Mouse (Mus musculus): Measurements from ENCODE around the gene Myrf.

The Myrf gene

DNA sequence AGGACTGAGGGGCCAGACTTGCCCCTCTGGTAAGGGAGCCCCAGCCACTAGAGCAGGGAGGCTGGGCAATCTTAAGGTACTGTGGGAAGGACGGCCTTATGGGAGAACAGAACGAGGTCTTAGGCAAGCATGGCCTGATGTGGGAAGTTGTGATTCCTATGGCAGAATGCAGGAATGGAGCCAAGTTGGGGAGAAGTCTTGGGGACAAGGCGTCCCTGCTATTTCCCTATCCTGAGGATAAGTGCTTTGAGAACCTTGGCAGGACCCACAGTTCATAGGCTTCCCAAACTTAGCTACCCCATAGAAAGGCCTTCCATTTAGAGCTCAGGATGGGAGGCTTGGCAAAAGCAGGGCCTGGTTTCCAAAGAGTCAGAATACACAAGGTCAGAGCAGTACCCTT is 31.7 kb downstream of the Myrf start:
- no peak for DNase-seq (ENCODE audit: extremely low spot score, low spot score)

GRCm38 (mm10) chr19:10205051-10205450 is 35.5 kb downstream of the Myrf start:
- DNase-seq (ENCODE audit: extremely low spot score, low spot score): no peak

DNA sequence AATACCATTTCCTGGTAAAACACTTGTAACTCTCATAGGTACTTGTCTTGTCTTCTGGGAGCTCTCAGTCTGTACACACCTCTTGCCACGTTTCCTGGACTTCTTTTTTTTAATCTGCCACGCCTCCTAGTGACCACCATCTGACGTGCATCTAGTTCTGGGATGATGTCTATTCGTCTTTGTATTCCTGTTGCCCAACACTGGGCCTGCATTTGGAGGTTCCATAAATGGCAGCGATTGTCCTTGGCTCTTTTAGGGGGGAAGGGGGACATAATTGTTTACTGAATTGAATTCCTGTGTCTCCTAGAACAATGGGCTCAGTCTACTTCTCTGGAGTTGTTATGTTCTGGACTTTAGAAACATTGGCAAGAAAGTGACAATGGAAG is 35.9 kb downstream of the Myrf start:
- DNase-seq (ENCODE audit: extremely low spot score, low spot score): no peak

- peak; percentile 97 for DNase-seq (ENCODE audit: extremely low spot score, low spot score)
Observed at GRCm38 (mm10) chr19:10203848-10204615, 36.5 kb downstream of the Myrf start, which contains the start of the genes Tmem258 and Fen1. TSS of gene Tmem258 (plus strand) at chr19:10204014. TSS of gene Fen1 (minus strand) at chr19:10204169.

- no peak for DNase-seq (ENCODE audit: extremely low spot score, low spot score)
Observed at GRCm38 (mm10) chr19:10203146-10203847, 37.3 kb downstream of the Myrf start.

GRCm38 (mm10) chr19:10198723-10199122 is 41.8 kb downstream of the Myrf start:
- DNase-seq (ENCODE audit: extremely low spot score, low spot score): peak; percentile 80

- no peak for DNase-seq (ENCODE audit: extremely low spot score, low spot score)
Observed at GRCm38 (mm10) chr19:10198286-10198685, 42.3 kb downstream of the Myrf start.

- no peak for DNase-seq (ENCODE audit: extremely low spot score, low spot score)
Observed at GRCm38 (mm10) chr19:10197130-10197529, 43.4 kb downstream of the Myrf start.

GRCm38 (mm10) chr19:10195252-10195651 is 45.3 kb downstream of the Myrf start:
- no peak for DNase-seq (ENCODE audit: extremely low spot score, low spot score)

GRCm38 (mm10) chr19:10194337-10194736 is 46.2 kb downstream of the Myrf start:
- DNase-seq (ENCODE audit: extremely low spot score, low spot score): no peak

- DNase-seq (ENCODE audit: extremely low spot score, low spot score): no peak
Observed at GRCm38 (mm10) chr19:10191326-10191725, 49.2 kb downstream of the Myrf start.

DNA sequence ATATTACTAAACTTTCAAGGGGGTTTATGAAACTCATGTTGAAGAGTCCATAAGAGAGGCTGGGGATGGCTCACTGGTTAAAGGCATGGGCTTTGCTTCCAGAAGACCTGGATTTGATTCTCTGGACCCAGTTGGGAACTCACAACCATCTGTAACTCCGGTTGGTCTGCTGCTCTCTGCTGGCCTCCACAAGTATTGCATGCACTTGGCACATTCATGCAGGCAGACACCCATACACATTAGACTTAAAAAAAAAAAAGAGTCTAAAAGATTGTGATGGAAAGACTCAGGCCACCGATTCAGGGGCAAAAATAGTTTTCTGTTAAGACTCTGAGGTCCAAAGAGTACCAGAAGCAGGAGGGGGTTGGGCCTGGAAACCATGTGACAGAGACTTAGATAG is 49.8 kb downstream of the Myrf start:
- peak; percentile 70 for DNase-seq (ENCODE audit: extremely low spot score, low spot score)

DNA sequence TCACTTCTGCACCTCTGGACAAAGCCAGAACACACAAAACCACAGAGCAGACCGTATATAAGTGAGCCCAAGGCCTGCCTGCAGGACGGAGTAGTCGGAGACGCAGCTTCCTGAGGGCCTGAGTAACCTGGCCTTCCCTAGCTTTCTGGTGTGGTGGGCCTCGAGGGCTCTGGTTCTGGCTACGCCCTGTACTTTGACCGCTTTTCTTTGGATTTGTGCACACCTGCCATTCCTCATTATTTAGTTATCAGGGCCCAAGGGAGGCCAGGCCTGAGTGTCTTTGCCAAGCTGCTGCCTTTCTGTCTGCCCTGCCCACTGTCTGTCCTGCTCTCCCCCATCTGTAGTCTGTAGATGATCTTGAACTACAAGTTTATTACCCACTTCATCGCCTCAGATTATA is 50.6 kb downstream of the Myrf start:
- no peak for DNase-seq (ENCODE audit: extremely low spot score, low spot score)

DNA sequence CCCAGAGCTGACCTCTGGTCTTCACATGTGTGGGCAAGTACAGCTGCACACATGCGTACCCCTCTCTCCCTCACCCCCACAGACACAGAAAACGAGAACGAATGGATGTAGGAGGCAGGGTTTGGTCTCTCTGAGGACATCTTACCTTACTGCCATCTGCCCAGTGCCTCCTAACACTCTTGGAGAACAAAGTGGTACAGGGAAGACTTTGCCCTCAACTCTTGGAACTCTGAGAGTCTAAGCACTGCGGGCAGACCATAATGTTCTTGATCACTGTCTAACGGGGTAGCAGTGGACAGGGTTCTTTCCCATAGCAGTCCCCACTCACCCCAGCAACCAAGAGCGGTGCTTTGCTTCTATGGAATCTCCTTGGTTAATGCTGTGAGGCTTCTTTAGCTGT is 51.5 kb downstream of the Myrf start:
- DNase-seq (ENCODE audit: extremely low spot score, low spot score): no peak

DNA sequence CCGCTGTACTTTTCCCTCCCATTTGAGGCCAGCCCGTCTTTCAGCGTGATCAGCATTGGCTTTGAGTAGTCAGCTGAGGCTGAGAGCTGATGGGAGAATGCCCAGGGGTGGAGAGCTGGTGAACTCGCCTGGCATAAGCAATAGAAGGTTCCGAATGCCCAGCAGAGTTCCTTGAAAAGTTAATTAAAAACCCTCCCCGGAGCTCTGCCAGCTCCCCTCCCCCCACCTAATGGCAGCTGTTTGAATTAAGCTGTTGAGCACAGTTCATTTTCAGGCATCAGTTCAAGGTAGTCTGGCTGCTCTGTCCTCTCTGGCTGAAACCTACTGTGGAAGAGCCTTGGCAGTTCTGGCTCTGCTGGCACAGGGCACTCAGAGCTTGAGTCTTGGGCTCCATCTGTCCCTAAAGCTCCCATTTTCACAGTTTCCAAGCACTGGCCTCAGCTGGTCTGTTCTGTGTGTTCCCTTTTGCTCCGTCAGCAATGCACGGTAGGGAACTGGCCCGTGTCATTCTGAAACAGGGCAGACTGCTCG is 52.2 kb downstream of the Myrf start:
- DNase-seq (ENCODE audit: extremely low spot score, low spot score): no peak

GRCm38 (mm10) chr19:10186569-10186968 is 54.0 kb downstream of the Myrf start:
- no peak for DNase-seq (ENCODE audit: extremely low spot score, low spot score)

DNA sequence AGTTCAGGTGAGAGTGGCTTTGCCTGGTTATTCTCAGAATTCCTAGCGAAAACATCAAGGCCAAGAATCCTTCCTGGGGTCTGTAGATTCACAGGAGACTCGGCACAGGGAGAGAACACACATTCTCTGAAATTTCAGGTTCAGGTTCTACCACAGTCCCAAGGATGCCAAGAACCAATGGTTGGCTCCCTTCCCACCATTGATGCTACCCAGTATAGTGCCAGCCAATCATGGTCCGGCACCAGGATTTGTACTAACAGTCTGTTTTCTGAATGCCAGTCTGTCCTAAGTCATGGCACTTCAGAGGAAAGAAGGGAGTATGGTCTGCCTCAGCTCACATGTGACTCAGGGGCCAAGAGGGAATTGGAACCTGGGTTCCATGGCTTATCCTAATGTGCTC is 54.7 kb downstream of the Myrf start:
- no peak for DNase-seq (ENCODE audit: extremely low spot score, low spot score)

- DNase-seq (ENCODE audit: extremely low spot score, low spot score): peak; percentile 36
Observed at GRCm38 (mm10) chr19:10184096-10184495, 56.5 kb downstream of the Myrf start.

DNA sequence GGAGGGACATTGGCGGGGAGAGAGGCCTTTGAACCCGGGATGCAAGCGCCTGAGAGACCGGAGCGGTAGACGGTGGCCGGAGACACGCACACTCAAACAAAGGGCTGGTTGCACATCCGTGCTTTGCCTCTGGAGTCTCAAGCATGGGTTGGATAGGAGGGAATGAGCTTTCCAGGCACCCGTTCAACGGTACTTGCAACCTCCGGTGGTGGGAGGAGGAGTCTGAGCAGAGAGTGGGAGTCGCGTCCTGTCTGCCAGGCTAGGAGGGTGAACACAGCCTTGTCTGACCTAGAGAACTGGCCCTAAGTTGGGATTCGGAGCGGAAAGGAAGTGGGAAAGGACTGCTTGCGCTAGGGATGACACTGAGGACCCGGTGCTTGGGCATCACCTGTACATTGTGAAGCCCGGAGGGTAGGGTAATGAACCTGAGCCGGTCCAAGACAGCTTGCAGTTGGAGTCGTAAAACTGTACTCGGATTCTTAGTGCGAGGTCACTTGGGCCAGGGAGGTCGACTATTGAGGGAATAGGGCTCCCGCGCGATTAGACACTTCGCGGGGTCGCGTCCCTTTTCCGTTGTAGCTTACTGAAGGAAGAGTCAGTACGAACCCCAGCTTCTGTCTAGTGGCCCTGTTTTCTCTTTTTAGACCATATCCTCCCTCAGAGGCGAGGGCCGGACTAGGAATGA is 57.1 kb downstream of the Myrf start:
- DNase-seq (ENCODE audit: extremely low spot score, low spot score): no peak

- peak; percentile 94 for DNase-seq (ENCODE audit: extremely low spot score, low spot score)
Observed at GRCm38 (mm10) chr19:10182670-10183298, 57.8 kb downstream of the Myrf start, which contains the start of gene Fads1. TSS of gene Fads1 (plus strand) at chr19:10182888.

DNA sequence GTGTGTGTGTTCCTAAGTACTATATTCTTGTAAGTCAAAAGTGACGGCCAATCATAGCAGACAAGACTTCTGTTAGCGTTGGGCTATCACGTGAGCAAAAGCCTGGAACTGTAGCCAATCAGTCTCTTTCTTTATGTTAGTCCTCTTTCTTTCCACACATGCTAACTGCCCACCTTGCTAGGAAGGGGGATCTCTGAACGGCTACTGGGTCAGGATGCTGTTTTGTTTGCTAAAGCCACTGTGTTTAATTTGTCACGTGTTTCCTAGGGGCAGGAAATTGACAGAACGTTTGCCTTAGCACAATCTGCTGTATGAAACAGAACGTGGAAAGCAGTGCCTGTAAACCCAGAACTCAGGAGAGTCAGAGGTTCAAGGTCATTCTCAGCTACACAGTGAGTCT is 58.4 kb downstream of the Myrf start:
- DNase-seq (ENCODE audit: extremely low spot score, low spot score): no peak

All from neural tube, embryonic 10.5 days (tissue).